Mouse (Mus musculus): Measurements from ENCODE around the gene Pim1. TPM values are rescaled to one million over a fixed set of nuclear protein-coding genes. Genes with fewer than 3 reads are reported as not detected.
A peak's percentile ranks its signal among the peaks of the same experiment; 100 is the strongest.
"Not testable (repeated sequence)": the region's sequence is repeated elsewhere in the genome, so short reads cannot be mapped to it uniquely, and the experiment has no call there.

Gene Pim1
- polyA plus RNA-seq, 1 experiment from 2014 or later = 19.3 TPM

GRCm38 (mm10) chr17:29503700-29504099, 13.1 kb downstream of the Pim1 start:
- H3K36me3 ChIP-seq = no peaks in the 10 kb centered on the region
- no peaks in the 10 kb centered on the region for H3K27me3 ChIP-seq (replicated peaks)
- peaks cover 5% of the 10 kb centered on the region for H3K9me3 ChIP-seq
- H3K9ac ChIP-seq = no peak overlapping the region
- ATAC-seq (ENCODE audit: extremely low read depth, insufficient number of reproducible peaks, low FRiP score, low TSS enrichment) = no peak
- H3K4me3 ChIP-seq = no peak overlapping the region
- peak overlapping the region; percentile 66 for H3K4me2 ChIP-seq
- 72% methylated on average over 5 of the region's 5 CpGs for WGBS
- H3K4me1 ChIP-seq = peaks cover 14% of the 10 kb centered on the region
- H3K27ac ChIP-seq (replicated peaks) = no peak overlapping the region

GRCm38 (mm10) chr17:29508927-29509608, 18.5 kb downstream of the Pim1 start:
- H3K4me1 ChIP-seq = peaks cover 3% of the 10 kb centered on the region; the same call in 1 of the 2 replicates
- WGBS = 60% methylated on average over 12 of the region's 12 CpGs
- H3K9me3 ChIP-seq = peaks cover under 1% of the 10 kb centered on the region; the same call in 1 of the 2 replicates
- no peak overlapping the region for H3K4me3 ChIP-seq
- ATAC-seq (ENCODE audit: extremely low read depth, insufficient number of reproducible peaks, low FRiP score, low TSS enrichment) = no peak
- H3K27ac ChIP-seq (replicated peaks) = no peak overlapping the region
- no peak overlapping the region for H3K4me2 ChIP-seq
- no peaks in the 10 kb centered on the region for H3K27me3 ChIP-seq (replicated peaks)
- no peaks in the 10 kb centered on the region for H3K36me3 ChIP-seq
- 0 out of 2 replicates have a peak overlapping the region, but pooled peaks have one; percentile 16 for H3K9ac ChIP-seq

DNA sequence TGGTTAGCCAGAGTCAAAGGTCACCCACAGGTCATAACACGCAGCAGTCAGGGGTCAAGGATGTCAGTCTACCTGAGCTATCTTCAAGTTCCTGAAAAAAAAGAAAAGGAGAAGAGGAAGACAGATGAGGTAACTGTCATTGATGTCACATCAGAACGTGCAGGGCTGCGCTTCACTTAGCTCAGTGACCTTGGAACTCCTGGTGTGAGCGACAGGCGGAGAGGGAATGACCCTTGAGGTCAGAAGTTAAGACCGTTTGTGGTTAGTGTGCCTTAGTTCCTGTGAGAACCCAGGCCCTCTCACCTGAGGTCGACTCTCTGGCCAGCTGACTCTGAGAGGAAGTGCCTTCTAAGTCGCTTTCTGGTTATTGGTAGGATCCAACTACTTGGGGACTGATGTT, 20.1 kb downstream of the Pim1 start:
- Histone ChIP-seq H3K27ac (replicated peaks) (no peak overlapping the region), H3K4me1 (peaks cover 6% of the 10 kb centered on the region; the same call in 1 of the 2 replicates), H3K4me3 (no peak overlapping the region), H3K9me3 (no peaks in the 10 kb centered on the region), H3K4me2 (no peak overlapping the region), H3K27me3 (replicated peaks) (no peaks in the 10 kb centered on the region), H3K36me3 (no peaks in the 10 kb centered on the region), H3K9ac (no peak overlapping the region)
- WGBS = 63% methylated on average over 8 of the region's 8 CpGs
- no peak for ATAC-seq (ENCODE audit: extremely low read depth, insufficient number of reproducible peaks, low FRiP score, low TSS enrichment)

DNA sequence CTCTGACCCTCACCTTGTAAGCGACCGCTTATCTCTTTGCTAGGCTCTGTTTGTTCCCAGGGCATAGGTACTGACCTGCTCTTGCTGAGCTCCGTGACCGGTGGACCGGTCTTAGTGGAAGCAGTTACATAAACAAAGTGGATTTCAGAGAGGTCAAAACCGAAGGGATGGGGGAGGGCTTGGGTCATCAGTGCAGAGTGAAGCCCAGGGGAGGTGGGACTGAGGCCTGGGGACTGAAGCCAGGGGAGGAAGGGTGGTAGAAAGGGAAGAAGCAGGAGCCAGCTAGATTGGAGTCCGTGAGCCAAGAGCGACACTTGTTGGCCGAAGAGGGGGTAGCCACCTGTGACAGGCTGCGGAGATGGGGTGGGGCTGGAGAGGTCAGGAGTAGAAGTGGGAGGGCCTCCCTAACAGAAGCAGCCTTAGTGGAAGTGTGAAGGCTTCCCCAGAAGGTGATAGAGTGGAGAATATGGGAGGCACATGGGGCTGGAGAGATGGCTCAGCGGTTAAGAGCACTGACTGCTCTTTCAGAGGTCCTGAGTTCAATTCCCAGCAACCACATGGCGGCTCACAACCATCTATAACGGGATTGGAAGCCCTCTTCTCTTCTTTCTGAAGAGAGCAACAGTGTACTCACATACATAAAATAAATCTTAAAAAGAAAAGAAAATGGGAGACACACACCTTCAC, 22.6 kb downstream of the Pim1 start:
- Histone ChIP-seq H3K36me3 (no peaks in the 10 kb centered on the region), H3K4me3 (no peak overlapping the region), H3K9me3 (no peaks in the 10 kb centered on the region), H3K4me2 (peak overlapping the region; percentile 7; the same call in 1 of the 2 replicates), H3K4me1 (peaks cover 6% of the 10 kb centered on the region; the same call in 1 of the 2 replicates), H3K27me3 (replicated peaks) (no peaks in the 10 kb centered on the region), H3K9ac (peak overlapping the region; percentile 50; the same call in 1 of the 2 replicates), H3K27ac (replicated peaks) (no peak overlapping the region)
- ATAC-seq (ENCODE audit: extremely low read depth, insufficient number of reproducible peaks, low FRiP score, low TSS enrichment) = 0 out of 2 replicates have a peak, but pooled peaks have one; percentile 17
- WGBS = 28% methylated on average over 13 of the region's 13 CpGs

- no peak for ATAC-seq (ENCODE audit: extremely low read depth, insufficient number of reproducible peaks, low FRiP score, low TSS enrichment)
- Histone ChIP-seq H3K9me3 (no peaks in the 10 kb centered on the region), H3K4me2 (no peak overlapping the region), H3K4me1 (0 out of 2 replicates have a peak, but pooled peaks cover 6% of the 10 kb centered on the region), H3K27ac (replicated peaks) (no peak overlapping the region), H3K9ac (no peak overlapping the region), H3K27me3 (replicated peaks) (no peaks in the 10 kb centered on the region), H3K36me3 (no peaks in the 10 kb centered on the region), H3K4me3 (no peak overlapping the region)
- WGBS = 2% methylated on average over 11 of the region's 11 CpGs
These were observed 23.9 kb downstream of the Pim1 start for GRCm38 (mm10) chr17:29514435-29514834.

- not testable (repeated sequence) for H3K4me2 ChIP-seq; H3K27ac ChIP-seq (replicated peaks); H3K9me3 ChIP-seq; H3K36me3 ChIP-seq; H3K4me3 ChIP-seq; H3K9ac ChIP-seq; H3K27me3 ChIP-seq (replicated peaks); ATAC-seq (ENCODE audit: extremely low read depth, insufficient number of reproducible peaks, low FRiP score, low TSS enrichment); H3K4me1 ChIP-seq
- 83% methylated on average over 5 of the region's 5 CpGs for WGBS
These were observed 28.1 kb downstream of the Pim1 start for GRCm38 (mm10) chr17:29518665-29519064.

- H3K27ac ChIP-seq (replicated peaks) = no peak overlapping the region
- H3K9ac ChIP-seq = no peak overlapping the region
- H3K9me3 ChIP-seq = no peaks in the 10 kb centered on the region
- ATAC-seq (ENCODE audit: extremely low read depth, insufficient number of reproducible peaks, low FRiP score, low TSS enrichment) = no peak
- no peak overlapping the region for H3K4me2 ChIP-seq
- 66% methylated on average over 8 of the region's 8 CpGs for WGBS
- no peaks in the 10 kb centered on the region for H3K36me3 ChIP-seq
- H3K4me3 ChIP-seq = no peak overlapping the region
- H3K27me3 ChIP-seq (replicated peaks) = no peaks in the 10 kb centered on the region
- H3K4me1 ChIP-seq = no peaks in the 10 kb centered on the region
These were observed 29.2 kb downstream of the Pim1 start for GRCm38 (mm10) chr17:29519731-29520130.

DNA sequence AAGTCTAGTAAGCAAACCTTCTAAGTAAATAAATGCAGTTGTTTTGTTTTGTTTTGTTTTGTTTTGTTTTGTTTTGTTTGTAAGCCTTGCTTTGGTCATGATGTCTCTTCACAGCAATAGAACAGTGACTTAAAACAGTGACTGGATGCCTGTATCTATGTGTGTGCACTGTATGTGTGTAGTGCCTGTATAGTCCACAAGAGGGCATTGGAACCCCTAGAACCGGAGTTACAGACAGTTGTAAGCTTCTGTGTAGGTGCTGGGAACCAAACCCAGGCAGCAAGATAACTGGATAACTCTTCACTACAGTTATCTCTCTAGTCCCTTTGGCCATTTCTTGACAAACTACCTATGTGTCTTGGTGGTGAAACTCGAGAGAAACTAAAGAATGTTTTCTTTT, 35.1 kb downstream of the Pim1 start:
- Histone ChIP-seq H3K27me3 (replicated peaks) (no peaks in the 10 kb centered on the region), H3K9ac (no peak overlapping the region), H3K36me3 (no peaks in the 10 kb centered on the region), H3K4me2 (no peak overlapping the region), H3K9me3 (peaks cover 10% of the 10 kb centered on the region), H3K27ac (replicated peaks) (no peak overlapping the region), H3K4me1 (no peaks in the 10 kb centered on the region), H3K4me3 (no peak overlapping the region)
- WGBS = 66% methylated on average over 2 of the region's 2 CpGs
- ATAC-seq (ENCODE audit: extremely low read depth, insufficient number of reproducible peaks, low FRiP score, low TSS enrichment) = no peak

DNA sequence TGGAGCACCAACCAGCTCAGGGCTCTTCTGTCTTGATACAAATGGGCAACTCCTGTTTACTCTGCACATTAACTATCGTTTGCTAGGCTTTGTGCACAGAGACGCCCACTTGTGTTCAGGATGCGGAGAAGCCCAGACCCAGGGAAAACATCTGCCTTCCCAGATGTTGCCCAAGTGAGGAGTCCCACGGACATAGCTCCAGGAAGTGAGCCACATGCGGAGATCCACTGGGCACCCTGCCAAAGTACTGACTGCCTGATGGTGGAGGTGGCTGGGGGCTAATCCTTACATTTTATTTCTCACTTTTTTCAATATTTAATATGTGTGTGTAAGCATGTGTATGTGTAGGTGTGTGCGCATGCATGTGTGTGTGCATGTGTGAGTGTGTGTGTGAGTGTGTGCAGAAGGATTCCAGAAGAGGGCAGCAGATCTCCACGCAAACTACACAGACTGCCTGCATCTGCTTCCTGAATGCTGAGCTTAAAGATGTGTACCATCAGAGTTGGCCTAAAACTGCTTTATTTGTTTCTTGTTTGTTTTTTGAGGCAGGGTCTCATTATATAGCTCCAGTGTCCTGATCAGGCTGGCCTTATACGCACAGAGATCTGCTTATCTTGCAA, 38.1 kb downstream of the Pim1 start:
- peaks cover 9% of the 10 kb centered on the region for H3K4me1 ChIP-seq
- WGBS = 78% methylated on average over 8 of the region's 8 CpGs
- no peak overlapping the region for H3K27ac ChIP-seq (replicated peaks)
- no peak overlapping the region for H3K9ac ChIP-seq
- H3K36me3 ChIP-seq = no peaks in the 10 kb centered on the region
- H3K4me2 ChIP-seq = no peak overlapping the region
- no peaks in the 10 kb centered on the region for H3K27me3 ChIP-seq (replicated peaks)
- ATAC-seq (ENCODE audit: extremely low read depth, insufficient number of reproducible peaks, low FRiP score, low TSS enrichment) = no peak
- peaks cover 10% of the 10 kb centered on the region for H3K9me3 ChIP-seq
- H3K4me3 ChIP-seq = no peak overlapping the region

DNA sequence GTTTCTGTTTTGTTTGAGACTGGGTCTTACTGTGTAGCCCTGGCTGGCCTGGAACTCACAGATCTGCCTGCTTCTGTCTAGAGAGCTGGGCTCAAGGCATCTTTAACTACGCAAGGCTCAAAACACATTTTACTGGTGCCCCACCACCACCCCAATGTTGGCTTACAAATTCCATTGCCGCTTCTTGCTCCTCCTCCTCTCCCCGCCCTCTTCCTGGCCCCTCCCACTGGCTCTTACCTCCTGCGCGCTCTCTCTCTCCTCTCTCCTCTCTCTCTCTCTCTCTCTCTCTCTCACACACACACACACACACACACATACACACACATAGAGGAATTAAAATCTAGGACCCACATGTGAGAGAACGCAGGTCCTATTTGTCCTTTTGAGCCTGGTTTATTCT, 40.0 kb downstream of the Pim1 start:
- Histone ChIP-seq H3K36me3 (no peaks in the 10 kb centered on the region), H3K9ac (no peak overlapping the region), H3K4me2 (no peak overlapping the region), H3K4me3 (no peak overlapping the region), H3K9me3 (peaks cover 7% of the 10 kb centered on the region), H3K27me3 (replicated peaks) (no peaks in the 10 kb centered on the region), H3K27ac (replicated peaks) (no peak overlapping the region), H3K4me1 (peaks cover 9% of the 10 kb centered on the region)
- no peak for ATAC-seq (ENCODE audit: extremely low read depth, insufficient number of reproducible peaks, low FRiP score, low TSS enrichment)
- WGBS = 74% methylated on average over 6 of the region's 6 CpGs

DNA sequence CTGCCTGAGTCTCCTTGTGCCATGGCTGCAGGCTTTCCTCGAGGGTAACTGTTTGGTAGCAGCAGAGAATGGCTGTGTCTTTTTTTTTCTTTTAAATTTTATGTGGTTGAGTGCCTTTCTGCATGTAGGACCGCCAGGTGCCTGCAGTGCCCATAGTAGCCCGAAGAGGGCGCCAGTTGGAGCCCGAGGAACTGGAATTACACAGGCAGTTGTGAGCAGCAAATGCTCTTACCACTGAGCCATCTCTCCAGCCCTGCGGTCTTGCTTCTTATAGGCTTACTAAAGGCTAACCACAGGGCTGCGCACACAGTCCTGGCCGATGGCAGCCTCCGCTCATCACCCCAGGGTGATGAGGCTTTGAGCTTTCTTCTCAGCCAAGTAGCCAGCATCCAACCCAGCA, 40.7 kb downstream of the Pim1 start:
- Histone ChIP-seq H3K4me2 (no peak overlapping the region), H3K9me3 (no peaks in the 10 kb centered on the region), H3K4me1 (peaks cover 9% of the 10 kb centered on the region), H3K4me3 (no peak overlapping the region), H3K27ac (replicated peaks) (no peak overlapping the region), H3K27me3 (replicated peaks) (no peaks in the 10 kb centered on the region), H3K9ac (no peak overlapping the region), H3K36me3 (no peaks in the 10 kb centered on the region)
- ATAC-seq (ENCODE audit: extremely low read depth, insufficient number of reproducible peaks, low FRiP score, low TSS enrichment) = no peak
- WGBS = 69% methylated on average over 9 of the region's 9 CpGs

Measured in heart, embryonic 13.5 days (tissue).